Mouse (Mus musculus) embryonic facial prominence, embryonic 10.5 days (tissue): ENCODE data around the gene Etl4. TPM values are rescaled to one million over a fixed set of nuclear protein-coding genes. Genes with fewer than 3 reads are reported as not detected.

ENCODE experiments used
- DNase-seq: peaks from one replicate; pipeline ENCODE4 v3.0.0-alpha.2; 2017; ENCODE audit warnings: low spot score
- H3K27ac ChIP-seq: fragments of 300-500 bp; sonication (generic); replicated peaks from 2 replicates; pipeline ENCODE4 v1.5.1; 2016; ENCODE audit warnings: mild to moderate bottlenecking
- H3K27me3 ChIP-seq: fragments of 300-500 bp; sonication (generic); replicated peaks from 2 replicates; pipeline ENCODE4 v1.6.1; 2016; ENCODE audit warnings: low read depth, mild to moderate bottlenecking; ENCODE audit not compliant: poor library complexity, severe bottlenecking
- H3K36me3 ChIP-seq: fragments of 300-500 bp; sonication (generic); replicated peaks from 2 replicates; pipeline ENCODE4 v1.6.1; 2016; ENCODE audit warnings: mild to moderate bottlenecking, moderate library complexity
- H3K4me1 ChIP-seq: fragments of 300-500 bp; sonication (generic); 2 replicates; pipeline ENCODE4 v1.6.1; 2016
- H3K4me3 ChIP-seq: fragments of 300-500 bp; sonication (generic); 2 replicates; pipeline ENCODE4 v1.5.1; 2016; ENCODE audit warnings: mild to moderate bottlenecking, moderate library complexity
- H3K9me3 ChIP-seq: fragments of 300-500 bp; sonication (generic); 2 replicates; pipeline ENCODE4 v1.6.1; 2016; ENCODE audit warnings: mild to moderate bottlenecking
- whole genome bisulfite sequencing: fragments of 180-500 bp; shearing (Covaris S2); methylation state at CpG from one replicate; pipeline ENCODE4 v1.1.7; 2016; 5-methylcytosine and 5-hydroxymethylcytosine counted together
- polyA plus RNA-seq: library from polyadenylated mRNA; unstranded; fragments of >200 nt; fragmentation: Nextera tagmentation; extraction: Ambion mirVana; gene quantifications from 2 replicates; pipeline ENCODE4 v1.2.1, GENCODE M21; 2016

Etl4 gene
- polyA plus RNA-seq, 1 experiment from 2014 or later, result 26.1 TPM

- H3K27me3 ChIP-seq, result no peaks in the 10 kb centered on the region
- H3K36me3 ChIP-seq, result 0 out of 2 replicates have a peak, but pooled peaks cover 3% of the 10 kb centered on the region
- peak; percentile 35 for DNase-seq
- 13% methylated on average over 11 of the region's 11 CpGs for WGBS
- H3K4me3 ChIP-seq, result peak overlapping the region; percentile 39
- H3K9me3 ChIP-seq, result no peaks in the 10 kb centered on the region
- peaks cover 28% of the 10 kb centered on the region for H3K4me1 ChIP-seq
- H3K27ac ChIP-seq, result peak overlapping the region; percentile 45
Measured at GRCm38 (mm10) chr2:20546496-20547348, 637.1 kb downstream of the Etl4 start.

DNA sequence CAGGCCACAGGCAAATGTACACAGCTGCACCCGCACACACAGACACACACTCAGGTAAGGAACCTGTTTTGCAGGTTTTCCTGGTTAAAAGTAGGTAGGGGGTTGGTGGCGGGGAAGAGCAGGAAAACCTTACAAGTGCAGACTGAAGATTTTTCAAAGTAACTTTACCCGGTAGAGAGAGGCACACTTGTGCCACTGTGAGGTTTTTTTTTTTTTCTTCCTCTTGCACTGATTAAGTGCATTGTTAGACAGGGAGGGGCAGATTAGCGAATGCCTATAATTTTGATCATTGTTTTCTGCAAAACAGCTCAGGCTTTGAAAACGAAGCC lies 637.7 kb downstream of the Etl4 start:
- Histone ChIP-seq H3K4me1 (peaks cover 28% of the 10 kb centered on the region), H3K27ac (no peak overlapping the region), H3K27me3 (no peaks in the 10 kb centered on the region), H3K9me3 (no peaks in the 10 kb centered on the region), H3K36me3 (0 out of 2 replicates have a peak, but pooled peaks cover 3% of the 10 kb centered on the region), H3K4me3 (peak overlapping the region; percentile 39)
- 8% methylated on average over 5 of the region's 5 CpGs for WGBS
- DNase-seq, result peak; percentile 52

GRCm38 (mm10) chr2:20547686-20548624 lies 638.4 kb downstream of the Etl4 start:
- peak; percentile 15 for DNase-seq
- Histone ChIP-seq H3K4me1 (peaks cover 28% of the 10 kb centered on the region), H3K27me3 (no peaks in the 10 kb centered on the region), H3K4me3 (peak overlapping the region; percentile 39), H3K36me3 (0 out of 2 replicates have a peak, but pooled peaks cover 3% of the 10 kb centered on the region), H3K27ac (no peak overlapping the region), H3K9me3 (no peaks in the 10 kb centered on the region)
- WGBS, result 21% methylated on average over 18 of the region's 18 CpGs

- peak overlapping the region; percentile 23; the same call in 1 of the 2 replicates for H3K4me3 ChIP-seq
- 0 out of 2 replicates have a peak, but pooled peaks cover 3% of the 10 kb centered on the region for H3K36me3 ChIP-seq
- H3K4me1 ChIP-seq, result peaks cover 28% of the 10 kb centered on the region
- 36% methylated on average over 5 of the region's 5 CpGs for WGBS
- no peaks in the 10 kb centered on the region for H3K27me3 ChIP-seq
- H3K27ac ChIP-seq, result no peak overlapping the region
- no peak for DNase-seq
- no peaks in the 10 kb centered on the region for H3K9me3 ChIP-seq
Measured at GRCm38 (mm10) chr2:20549065-20549464, 639.5 kb downstream of the Etl4 start.

DNA sequence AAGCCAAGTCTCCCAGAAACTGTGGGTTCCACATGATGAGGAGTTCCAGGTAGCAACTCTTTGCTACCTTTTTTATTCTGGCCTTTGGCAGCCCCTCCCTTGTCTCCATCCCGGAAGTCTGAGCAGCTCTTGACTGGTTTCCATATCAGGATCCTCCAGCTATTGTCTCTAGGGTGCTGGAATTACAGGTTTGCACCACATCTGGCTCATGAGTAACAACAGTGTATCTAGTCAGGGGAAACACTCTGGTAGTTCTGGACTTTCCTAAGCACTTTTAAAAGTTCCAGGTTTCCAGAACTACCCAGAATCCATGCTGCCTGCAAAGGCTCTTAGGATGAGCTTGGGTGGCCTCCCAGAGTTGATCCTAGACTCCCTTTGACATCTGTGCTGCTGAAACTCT lies 640.4 kb downstream of the Etl4 start:
- Histone ChIP-seq H3K27ac (no peak overlapping the region), H3K9me3 (no peaks in the 10 kb centered on the region), H3K4me1 (peaks cover 28% of the 10 kb centered on the region), H3K27me3 (no peaks in the 10 kb centered on the region), H3K36me3 (no peaks in the 10 kb centered on the region), H3K4me3 (no peak overlapping the region)
- WGBS, result 44% methylated on average over 1 of the region's 1 CpGs
- no peak for DNase-seq

GRCm38 (mm10) chr2:20555706-20556105 lies 646.1 kb downstream of the Etl4 start:
- Histone ChIP-seq H3K27ac (0 out of 2 replicates have a peak overlapping the region, but pooled peaks have one; percentile 10), H3K36me3 (no peaks in the 10 kb centered on the region), H3K9me3 (no peaks in the 10 kb centered on the region), H3K4me1 (peaks cover 16% of the 10 kb centered on the region), H3K4me3 (no peak overlapping the region), H3K27me3 (no peaks in the 10 kb centered on the region)
- no peak for DNase-seq
- 53% methylated on average over 3 of the region's 3 CpGs for WGBS

GRCm38 (mm10) chr2:20559083-20559482 lies 649.5 kb downstream of the Etl4 start:
- Histone ChIP-seq H3K27me3 (no peaks in the 10 kb centered on the region), H3K27ac (no peak overlapping the region; the same call in 1 of the 2 replicates), H3K4me3 (no peak overlapping the region), H3K4me1 (peaks cover 35% of the 10 kb centered on the region), H3K36me3 (no peaks in the 10 kb centered on the region), H3K9me3 (no peaks in the 10 kb centered on the region)
- 85% methylated on average over 5 of the region's 5 CpGs for WGBS
- DNase-seq, result no peak

DNA sequence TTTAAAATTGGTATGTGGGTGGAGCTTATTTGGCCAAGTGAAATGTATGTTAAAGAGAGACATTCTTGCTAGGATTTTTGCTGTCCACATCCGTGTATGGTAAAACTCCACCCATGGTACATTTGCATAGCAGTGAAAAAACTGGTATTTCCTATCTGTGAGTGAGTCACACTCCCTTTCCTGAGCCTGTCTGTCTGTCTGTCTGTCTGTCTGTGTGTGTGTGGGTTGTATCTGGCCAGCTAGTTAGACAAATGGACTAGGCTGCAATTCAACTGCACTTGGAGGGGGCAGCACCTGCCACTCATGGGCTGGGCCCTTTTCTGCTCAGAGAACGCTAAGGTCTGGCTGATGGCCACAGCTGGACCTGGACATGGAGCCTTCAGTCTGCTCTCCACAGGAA lies 650.1 kb downstream of the Etl4 start:
- H3K4me1 ChIP-seq, result peaks cover 35% of the 10 kb centered on the region
- no peak overlapping the region for H3K27ac ChIP-seq
- H3K36me3 ChIP-seq, result no peaks in the 10 kb centered on the region
- DNase-seq, result no peak
- no peaks in the 10 kb centered on the region for H3K27me3 ChIP-seq
- 67% methylated on average over 2 of the region's 2 CpGs for WGBS
- H3K9me3 ChIP-seq, result no peaks in the 10 kb centered on the region
- H3K4me3 ChIP-seq, result no peak overlapping the region

DNA sequence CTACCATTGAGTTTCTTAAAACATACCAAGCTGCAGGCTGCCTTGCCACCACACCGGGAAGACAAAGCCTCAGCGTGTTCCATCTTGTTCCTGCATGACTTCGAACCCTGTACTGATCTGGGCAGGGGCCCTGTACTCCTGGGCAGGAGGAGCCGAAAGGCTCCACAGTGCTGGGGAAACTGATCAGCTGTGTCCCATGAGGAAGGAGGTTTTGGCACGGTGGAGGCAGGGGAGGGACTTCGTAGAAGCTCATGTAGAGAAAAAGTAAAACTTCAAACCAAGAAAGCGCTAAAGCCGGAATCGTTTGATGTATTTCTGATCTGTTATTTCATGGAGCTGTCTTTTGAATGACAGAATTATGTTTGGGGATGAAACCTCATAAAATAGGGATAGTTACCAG lies 651.0 kb downstream of the Etl4 start:
- Histone ChIP-seq H3K36me3 (no peaks in the 10 kb centered on the region), H3K27me3 (no peaks in the 10 kb centered on the region), H3K4me3 (no peak overlapping the region), H3K4me1 (peaks cover 32% of the 10 kb centered on the region), H3K9me3 (no peaks in the 10 kb centered on the region), H3K27ac (no peak overlapping the region)
- 93% methylated on average over 9 of the region's 9 CpGs for WGBS
- DNase-seq, result no peak

DNA sequence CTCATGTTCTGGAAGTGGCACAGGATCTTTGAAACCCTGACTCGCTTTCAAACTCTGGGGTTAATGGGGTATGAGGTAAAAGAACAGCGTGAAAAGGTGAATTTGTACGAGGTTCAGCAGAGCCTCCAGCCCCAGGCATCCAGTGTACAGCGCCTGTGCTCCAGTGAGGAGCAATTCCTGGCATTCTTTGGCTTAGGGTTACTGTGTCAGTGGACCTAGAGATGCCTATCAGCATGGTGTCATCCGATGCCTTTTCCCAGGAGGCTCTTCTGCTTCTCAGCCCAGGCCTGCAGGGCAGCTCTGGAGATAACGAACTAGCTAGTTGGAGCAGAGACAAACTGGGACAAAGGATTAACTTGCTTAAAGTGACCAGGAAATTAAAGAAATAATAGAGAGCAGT lies 653.5 kb downstream of the Etl4 start:
- peak; percentile 55 for DNase-seq
- Histone ChIP-seq H3K36me3 (no peaks in the 10 kb centered on the region), H3K4me1 (peaks cover 29% of the 10 kb centered on the region), H3K4me3 (no peak overlapping the region), H3K27ac (peak overlapping the region; percentile 67), H3K27me3 (no peaks in the 10 kb centered on the region), H3K9me3 (no peaks in the 10 kb centered on the region)
- WGBS, result 16% methylated on average over 6 of the region's 6 CpGs

DNA sequence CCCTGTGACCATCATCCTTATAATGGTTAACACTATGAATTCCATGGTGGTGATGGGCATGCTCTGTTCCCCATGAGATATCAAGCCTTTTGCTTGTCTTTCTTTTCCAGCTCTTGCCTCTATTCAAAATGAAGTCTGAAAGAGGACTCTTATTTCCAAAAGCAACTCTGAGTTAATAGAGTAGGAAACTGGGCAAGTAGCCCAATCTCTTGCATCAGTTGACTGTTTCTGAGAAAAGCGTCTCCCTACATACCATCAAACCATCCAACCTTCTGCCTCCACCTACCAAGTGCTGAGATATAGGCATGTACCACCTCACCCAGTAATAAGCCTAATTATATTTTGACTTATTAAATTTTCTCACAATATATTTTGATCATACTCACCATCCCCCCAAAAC lies 658.9 kb downstream of the Etl4 start:
- H3K36me3 ChIP-seq, result no peaks in the 10 kb centered on the region
- no peak overlapping the region for H3K4me3 ChIP-seq
- no peak for DNase-seq
- no peaks in the 10 kb centered on the region for H3K9me3 ChIP-seq
- H3K27me3 ChIP-seq, result no peaks in the 10 kb centered on the region
- no peak overlapping the region for H3K27ac ChIP-seq
- WGBS, result 94% methylated on average over 1 of the region's 1 CpGs
- H3K4me1 ChIP-seq, result no peaks in the 10 kb centered on the region; the same call in 1 of the 2 replicates

GRCm38 (mm10) chr2:20571940-20572339 lies 662.4 kb downstream of the Etl4 start:
- no peak overlapping the region for H3K27ac ChIP-seq
- H3K27me3 ChIP-seq, result no peaks in the 10 kb centered on the region
- H3K9me3 ChIP-seq, result no peaks in the 10 kb centered on the region
- no peak for DNase-seq
- H3K4me1 ChIP-seq, result no peaks in the 10 kb centered on the region
- H3K4me3 ChIP-seq, result no peak overlapping the region
- 88% methylated on average over 1 of the region's 1 CpGs for WGBS
- peaks cover 8% of the 10 kb centered on the region; the same call in 1 of the 2 replicates for H3K36me3 ChIP-seq
